Mouse (Mus musculus) 416B (cell line): ENCODE data around the gene Hoxa3.

Experiments used
- DNase-seq: peaks from one replicate; pipeline ENCODE4 v3.0.0; 2011; ENCODE audit warnings: low read depth

Gene Hoxa3

GRCm38 (mm10) chr6:52183311-52184080, 29.6 kb downstream of the Hoxa3 start:
- no peak for DNase-seq

DNA sequence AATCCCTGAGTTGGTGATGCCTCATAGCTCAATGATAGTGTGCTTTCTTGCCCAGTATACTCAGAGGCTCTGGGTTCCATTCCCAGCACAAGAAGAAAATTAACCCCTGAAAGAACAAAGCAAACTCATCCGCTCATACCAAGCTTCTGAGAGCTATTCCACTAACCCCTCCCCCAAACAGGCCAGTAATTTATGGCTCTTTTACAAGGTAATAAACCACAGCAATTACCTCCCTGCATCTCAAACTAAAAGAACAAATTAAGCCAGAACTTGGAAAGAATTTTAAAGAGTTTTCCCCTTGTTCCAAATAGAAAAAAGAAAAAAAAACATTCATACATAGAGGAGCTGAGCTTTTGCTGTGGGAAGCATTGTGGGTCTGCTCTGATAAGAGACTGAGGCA, 30.3 kb downstream of the Hoxa3 start:
- DNase-seq: no peak

DNA sequence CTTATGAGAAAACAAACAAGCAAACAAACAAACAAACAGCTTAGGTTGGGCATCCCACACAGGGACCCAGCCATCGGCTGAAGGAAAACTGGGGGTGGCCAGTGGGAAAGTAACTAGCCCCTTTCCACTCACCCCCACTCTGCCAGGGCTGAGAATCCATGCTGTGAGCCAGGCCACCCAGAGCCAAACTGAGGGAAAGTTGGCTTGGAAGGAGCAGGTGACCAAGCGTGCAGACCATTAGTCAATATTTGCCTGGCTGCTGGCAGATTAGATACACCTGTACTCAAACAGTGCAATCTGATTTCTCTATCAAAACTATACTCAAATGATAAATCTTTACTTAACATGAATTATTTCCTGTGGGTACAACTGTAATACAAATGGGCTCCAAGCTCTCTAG, 31.1 kb downstream of the Hoxa3 start:
- no peak for DNase-seq

- DNase-seq: no peak
These were observed 32.4 kb downstream of the Hoxa3 start for GRCm38 (mm10) chr6:52180726-52181125.

DNA sequence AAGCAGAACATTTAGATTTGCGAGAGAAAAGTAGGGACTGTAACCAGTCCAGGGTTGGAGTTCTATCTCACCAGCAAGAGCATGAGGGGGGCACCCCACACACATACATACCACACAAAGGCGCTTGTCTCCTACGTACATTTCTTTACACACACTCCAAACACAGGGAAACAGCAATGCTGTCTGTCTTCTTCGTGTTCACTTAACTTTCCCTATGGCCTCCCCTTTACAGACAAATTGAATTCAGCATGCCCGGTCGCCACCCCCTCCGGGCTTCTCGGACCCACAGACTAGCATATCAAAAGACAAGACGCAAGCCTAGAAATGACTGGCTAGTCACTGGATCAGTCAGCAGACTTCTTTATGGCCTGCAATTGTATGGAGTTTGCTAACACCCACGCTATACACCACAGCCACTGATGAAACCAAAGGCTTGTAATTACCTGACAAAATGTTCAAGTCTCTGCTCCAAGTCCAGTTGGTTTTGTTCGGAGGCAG, 32.9 kb downstream of the Hoxa3 start:
- no peak for DNase-seq

GRCm38 (mm10) chr6:52179690-52180089, 33.4 kb downstream of the Hoxa3 start:
- DNase-seq: no peak

- DNase-seq: no peak
These were observed 34.0 kb downstream of the Hoxa3 start for GRCm38 (mm10) chr6:52178918-52179665.

GRCm38 (mm10) chr6:52177806-52178205, 35.3 kb downstream of the Hoxa3 start:
- no peak for DNase-seq

DNA sequence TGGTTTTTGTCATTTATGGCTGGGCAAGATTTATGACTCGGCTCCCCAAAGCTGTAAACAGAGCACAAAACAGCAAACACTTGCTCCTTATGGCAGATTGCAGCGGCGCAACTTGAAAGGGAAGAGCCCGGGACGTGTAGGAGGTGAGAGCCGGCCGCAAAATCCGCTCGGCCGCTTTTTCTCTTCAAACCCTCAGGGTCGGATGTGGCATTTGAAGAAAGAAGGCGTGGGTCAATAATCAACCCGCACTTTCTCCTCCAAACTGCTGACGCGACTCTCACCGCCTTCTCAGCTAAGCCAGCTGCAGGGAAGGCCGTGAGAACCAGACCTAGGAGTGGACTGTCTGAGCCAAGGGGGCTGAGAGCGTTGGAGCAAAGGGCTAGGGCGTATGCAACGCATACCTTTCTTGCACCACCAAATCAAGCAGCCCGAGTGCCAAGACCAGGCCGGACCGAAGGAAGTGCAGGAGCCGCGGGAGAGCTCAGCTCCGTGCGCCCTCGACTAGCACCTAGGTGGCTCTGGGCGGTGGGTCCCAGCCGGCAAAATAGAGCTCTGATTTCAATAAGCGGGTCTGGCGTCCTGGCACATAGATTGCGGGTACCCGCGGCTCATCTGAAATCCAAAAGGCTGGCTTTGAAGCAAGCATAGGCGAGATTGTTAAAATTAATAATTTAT, 35.9 kb downstream of the Hoxa3 start, which contains the start of gene 5730596B20Rik:
Gene 5730596B20Rik, plus strand, starts transcription at position 438 of the 675 bp plus-strand sequence.
- DNase-seq: no peak

- no peak for DNase-seq
These were observed 36.7 kb downstream of the Hoxa3 start for GRCm38 (mm10) chr6:52176391-52176790.

GRCm38 (mm10) chr6:52175864-52176263, 37.3 kb downstream of the Hoxa3 start:
- DNase-seq: no peak

- no peak for DNase-seq
These were observed 38.0 kb downstream of the Hoxa3 start for GRCm38 (mm10) chr6:52174968-52175751.

GRCm38 (mm10) chr6:52173648-52174047, 39.5 kb downstream of the Hoxa3 start:
- DNase-seq: no peak

- DNase-seq: no peak
These were observed 40.6 kb downstream of the Hoxa3 start for GRCm38 (mm10) chr6:52172501-52172900.

DNA sequence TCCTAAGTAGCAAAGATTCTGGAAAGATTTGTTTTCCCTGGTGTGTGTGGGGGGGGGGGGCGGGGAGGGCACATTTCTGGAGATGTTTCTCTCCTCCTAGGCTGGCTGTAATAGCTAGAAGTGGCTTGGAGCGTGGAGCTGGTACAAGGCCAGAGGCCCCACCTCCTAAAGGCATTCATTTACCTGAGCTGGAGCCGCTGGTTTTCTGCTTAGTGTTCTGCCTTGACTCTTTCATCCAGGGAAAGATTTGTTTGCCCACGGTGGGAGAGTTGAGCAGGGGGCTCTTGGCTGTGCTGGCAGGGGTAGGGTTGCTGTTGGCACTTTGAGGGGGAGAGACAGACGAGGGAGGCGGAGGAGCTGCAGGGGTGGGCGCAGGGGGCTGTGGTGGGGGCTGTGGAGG, 41.2 kb downstream of the Hoxa3 start:
- DNase-seq: no peak

DNA sequence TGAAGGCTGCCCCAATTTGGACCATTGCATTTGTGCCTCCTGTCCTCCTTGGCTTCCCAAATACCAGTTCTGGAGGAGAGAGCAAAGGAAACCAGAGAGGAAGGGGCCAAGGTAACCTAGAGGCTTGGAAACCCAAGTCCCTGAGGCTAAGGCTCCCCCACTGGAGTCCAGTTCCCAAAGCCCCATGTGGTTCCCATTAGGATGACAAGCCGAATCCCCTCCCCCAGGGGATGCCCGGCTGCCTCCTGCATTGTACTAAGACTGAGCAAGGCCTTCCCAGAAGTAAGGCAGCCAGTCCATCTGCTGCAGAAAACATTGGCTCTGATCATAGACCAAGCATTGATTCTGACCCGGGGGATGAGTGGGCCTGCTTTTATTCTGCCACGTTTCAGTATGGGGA, 41.8 kb downstream of the Hoxa3 start:
- no peak for DNase-seq

DNA sequence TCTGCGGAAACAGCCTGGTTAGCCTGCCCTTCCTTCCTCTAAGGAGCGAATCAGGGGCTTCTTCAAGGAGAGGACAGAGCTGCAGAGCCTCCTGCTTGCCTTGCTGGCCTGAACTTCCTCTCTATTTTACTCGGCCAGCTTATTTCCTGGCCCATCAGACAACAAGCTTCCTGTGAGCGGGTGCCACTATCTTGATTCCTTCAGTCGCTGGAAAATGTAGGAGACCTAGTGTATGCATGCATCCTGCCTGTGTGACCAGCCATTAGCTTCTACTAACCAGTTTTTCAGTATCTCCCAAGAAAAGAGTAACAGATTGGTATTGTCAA, 42.3 kb downstream of the Hoxa3 start:
- no peak for DNase-seq

DNA sequence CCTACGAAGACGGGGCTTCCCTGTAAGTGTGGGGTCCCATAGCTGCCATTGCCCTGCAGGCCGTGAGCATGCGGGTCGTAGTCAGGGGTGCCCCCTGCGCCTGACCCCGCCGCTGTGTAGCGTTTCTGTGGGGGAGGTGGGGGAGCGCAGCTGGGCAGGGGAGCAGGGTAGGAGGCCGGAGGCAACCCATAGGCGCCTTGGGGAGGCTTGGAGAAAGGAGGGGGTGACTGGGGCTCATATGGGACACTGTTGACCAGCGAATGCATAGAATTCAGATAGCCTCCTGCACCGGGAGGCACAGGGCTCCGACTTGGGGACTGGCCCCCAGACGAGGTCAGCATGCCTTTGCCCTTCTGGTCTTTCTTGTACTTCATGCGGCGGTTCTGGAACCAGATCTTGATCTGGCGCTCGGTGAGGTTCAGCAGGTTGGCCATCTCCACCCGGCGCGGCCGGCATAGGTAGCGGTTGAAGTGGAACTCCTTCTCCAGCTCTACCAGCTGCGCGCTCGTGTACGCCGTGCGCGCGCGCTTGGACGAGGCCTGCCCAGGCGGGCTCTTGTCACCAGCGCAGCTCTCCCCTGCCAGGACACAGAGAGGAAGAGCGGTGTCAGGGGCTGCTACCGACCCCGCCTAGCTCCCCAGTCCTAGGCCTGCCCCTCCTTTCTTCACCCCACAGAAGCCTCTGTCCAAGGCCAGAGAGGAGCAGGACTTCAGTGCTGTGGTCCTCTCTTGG, 42.8 kb downstream of the Hoxa3 start:
- DNase-seq: no peak

DNA sequence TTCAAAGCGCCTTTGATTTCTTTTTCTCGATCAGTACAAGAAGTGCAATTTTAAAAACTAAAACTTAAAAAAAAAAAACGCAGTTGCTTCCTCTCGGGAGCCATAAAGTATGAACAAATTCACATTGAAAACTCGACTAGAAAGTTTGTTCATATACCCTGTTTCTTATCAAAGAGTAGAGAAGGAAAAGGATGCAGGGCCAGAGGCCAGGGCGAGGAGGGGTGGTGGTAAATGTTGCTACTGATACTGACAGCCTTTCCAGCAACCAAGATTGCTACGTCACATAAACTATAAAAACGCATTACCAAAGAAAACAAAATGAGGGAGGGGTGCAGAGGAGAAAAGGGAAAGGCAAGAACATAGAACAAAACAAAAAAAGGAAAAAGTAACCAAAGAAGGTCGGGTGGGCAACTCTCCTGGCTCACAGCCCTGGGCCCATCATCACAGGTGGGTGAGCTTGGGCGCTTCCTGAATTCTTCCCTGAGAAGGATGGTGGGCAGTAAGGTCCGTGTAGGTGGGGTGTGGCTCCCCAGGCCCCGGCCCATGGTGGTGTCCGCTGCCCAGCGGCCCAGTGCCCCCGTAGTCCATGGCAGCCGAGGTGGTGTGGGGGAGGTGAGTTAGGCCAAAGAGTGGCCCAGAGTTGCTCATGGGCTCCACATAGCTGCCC, 43.5 kb downstream of the Hoxa3 start:
- no peak for DNase-seq

DNA sequence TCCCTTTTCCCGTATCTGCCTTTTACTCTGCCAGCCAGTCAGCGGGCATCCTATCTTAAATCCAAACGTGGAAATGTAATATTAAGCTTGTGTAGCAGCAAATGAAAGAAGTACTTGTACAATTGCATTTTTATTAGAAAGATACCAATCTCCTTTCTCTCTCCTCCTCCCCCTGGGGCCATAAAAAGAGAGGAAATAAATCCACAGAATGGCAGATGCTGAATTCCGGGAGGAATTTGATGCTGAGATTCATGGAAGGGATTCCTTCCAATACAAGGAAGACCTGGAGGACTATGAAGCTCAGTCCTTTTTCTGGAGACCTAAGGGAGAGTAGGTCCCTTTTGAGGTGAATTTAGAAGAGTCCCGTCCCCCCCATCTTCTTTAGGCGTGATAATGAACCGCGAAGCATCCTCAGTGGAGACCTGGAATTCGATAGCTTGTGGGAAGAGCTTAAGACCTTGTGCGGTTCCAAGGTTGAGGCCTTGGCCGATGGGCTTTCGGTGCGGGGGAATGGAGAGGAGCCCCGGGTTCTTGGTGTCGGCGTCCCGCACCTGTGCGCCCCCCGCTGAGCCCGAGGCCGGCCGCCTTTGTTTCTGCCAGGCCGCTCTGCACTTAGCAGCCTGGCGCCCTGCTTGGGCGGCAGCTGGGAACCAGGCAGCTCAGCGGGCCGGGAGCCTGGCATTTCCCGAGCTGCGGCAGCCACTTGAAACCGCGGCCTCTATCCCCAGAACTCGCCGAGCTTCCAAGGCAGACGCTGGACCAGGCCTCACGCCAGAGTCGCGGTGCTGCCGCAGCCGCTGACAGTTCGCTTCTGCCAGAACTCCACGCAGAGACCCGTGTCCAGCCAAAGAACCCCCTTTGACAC, 44.7 kb downstream of the Hoxa3 start:
- DNase-seq: no peak
